Mouse (Mus musculus) bone marrow, adult 2 months (tissue): ENCODE data around the gene Meiob. TPM values are rescaled to one million over a fixed set of nuclear protein-coding genes. Genes with fewer than 3 reads are reported as not detected.

Source experiments
- H3K27ac ChIP-seq: fragments of 200-500 bp; 2 replicates; pipeline ENCODE4 v1.5.1; 2012; ENCODE audit warnings: low read depth, mild to moderate bottlenecking, control low read depth, inconsistent platforms, low read length; ENCODE audit not compliant: control insufficient read depth, poor library complexity, insufficient read depth
- H3K4me1 ChIP-seq: fragments of 200-500 bp; 2 replicates; pipeline ENCODE4 v1.6.1; 2011; ENCODE audit warnings: low read length; ENCODE audit not compliant: control insufficient read depth, insufficient read depth
- H3K4me3 ChIP-seq: fragments of 200-500 bp; replicated peaks from 2 replicates; pipeline ENCODE3; 2011; ENCODE audit warnings: mild to moderate bottlenecking, low read depth, low read length, control low read depth; ENCODE audit not compliant: control insufficient read depth
- CTCF ChIP-seq: fragments of 200-500 bp; IDR thresholded peaks from 2 replicates; pipeline ENCODE4 v1.5.1; 2011; ENCODE audit warnings: low read length, control low read depth; ENCODE audit not compliant: control insufficient read depth, insufficient read depth
- POLR2A ChIP-seq: fragments of 200-500 bp; IDR thresholded peaks from 2 replicates; pipeline ENCODE4 v1.6.1; 2011; ENCODE audit warnings: low read depth, mild to moderate bottlenecking, control low read depth, low read length, borderline replicate concordance; ENCODE audit not compliant: control insufficient read depth
- WGBS: fragments of 180-500 bp; shearing (Covaris S2); methylation state at CpG from one replicate; pipeline ENCODE4 v1.1.7; 2018; 5-methylcytosine and 5-hydroxymethylcytosine counted together
- polyA plus RNA-seq: library from polyadenylated mRNA; stranded (reverse); fragments of >200 nt; gene quantifications from 2 replicates; pipeline ENCODE4 v1.2.4, GENCODE M21; 2011; ENCODE audit warnings: low replicate concordance; ENCODE audit not compliant: missing spikeins, insufficient read depth, insufficient read length

Meiob gene
- polyA plus RNA-seq, 1 experiment = not detected

DNA sequence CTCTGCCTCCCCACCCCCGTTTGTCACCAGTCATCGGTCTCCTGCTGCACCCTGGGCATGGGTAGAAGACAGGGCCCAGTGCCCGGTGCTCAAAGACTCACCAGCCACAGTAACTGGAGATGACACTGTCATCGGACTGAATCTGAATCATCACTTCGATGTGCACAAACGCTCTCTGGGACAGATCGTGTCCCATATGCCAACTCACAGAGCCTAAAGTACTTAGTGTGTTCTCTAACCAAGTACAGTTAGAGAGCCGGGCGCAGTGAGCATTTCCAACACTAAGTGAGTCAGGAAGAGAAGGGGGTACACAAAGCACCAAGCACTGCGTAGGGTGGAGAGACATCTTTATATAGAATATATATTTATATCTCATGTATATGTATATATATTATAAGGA, 63.8 kb downstream of the Meiob start:
- Histone ChIP-seq H3K27ac (no peak overlapping the region), H3K4me3 (no peak overlapping the region), H3K4me1 (no peaks in the 10 kb centered on the region)
- TF ChIP-seq POLR2A (no peak), CTCF (no peak)
- WGBS = 95% methylated on average over 10 of the region's 10 CpGs

DNA sequence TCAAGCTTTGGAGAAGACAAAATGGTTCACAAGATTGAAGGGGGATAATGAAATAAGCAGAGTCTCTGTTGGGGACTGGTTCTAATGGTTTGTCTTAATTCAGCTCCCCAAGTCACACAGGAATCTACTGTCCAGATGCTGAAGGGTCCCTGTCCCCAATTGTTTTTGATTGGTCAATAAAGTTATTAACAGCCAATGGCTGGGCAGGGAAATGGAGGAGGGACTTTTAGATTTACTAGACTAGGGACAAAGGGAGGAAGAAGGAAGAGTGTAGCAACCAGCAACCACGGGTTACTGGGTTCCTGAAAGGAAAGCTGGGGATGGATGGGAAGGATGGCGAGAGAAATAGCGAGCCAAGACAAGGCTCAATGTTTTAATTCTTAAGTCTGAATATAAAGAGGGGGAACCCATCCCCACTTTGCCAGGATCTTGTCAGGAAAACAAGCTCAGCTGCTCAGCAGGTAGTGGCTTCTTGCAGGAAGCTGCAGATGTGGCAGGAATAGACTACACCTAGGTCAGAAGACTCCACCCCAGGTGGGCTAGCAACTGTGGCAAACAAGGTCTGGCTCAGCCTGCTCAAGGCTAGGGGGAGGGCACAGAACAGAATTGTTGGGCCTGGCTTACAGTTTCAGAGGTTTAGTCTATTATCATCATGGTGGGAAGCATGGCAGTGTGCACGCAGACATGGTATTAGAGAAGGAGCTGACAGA, 69.8 kb downstream of the Meiob start:
- Histone ChIP-seq H3K4me3 (no peak overlapping the region), H3K27ac (no peak overlapping the region), H3K4me1 (no peaks in the 10 kb centered on the region)
- TF ChIP-seq POLR2A = no peak
- TF ChIP-seq CTCF = no peak
- WGBS = 53% methylated on average over 4 of the region's 4 CpGs

DNA sequence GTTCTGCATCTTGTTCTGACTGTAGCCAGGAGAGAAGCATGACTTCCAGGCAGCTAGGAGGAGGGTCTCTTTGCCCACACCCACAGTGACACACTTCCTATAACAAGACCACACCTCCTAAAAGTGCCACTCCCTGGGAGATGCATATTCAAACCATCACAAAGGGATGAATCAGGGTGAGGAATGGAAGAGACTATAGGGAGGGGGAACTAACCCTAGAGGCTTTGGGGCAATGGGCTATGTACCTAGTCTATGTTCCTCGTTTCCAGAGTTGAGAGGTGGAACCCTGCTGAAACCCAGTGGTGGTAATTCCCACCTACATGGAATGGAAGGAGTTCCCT, 70.3 kb downstream of the Meiob start:
- WGBS = 33% methylated on average over 1 of the region's 1 CpGs
- Histone ChIP-seq H3K27ac (no peak overlapping the region), H3K4me1 (no peaks in the 10 kb centered on the region), H3K4me3 (no peak overlapping the region)
- no peak for TF ChIP-seq CTCF
- no peak for TF ChIP-seq POLR2A

DNA sequence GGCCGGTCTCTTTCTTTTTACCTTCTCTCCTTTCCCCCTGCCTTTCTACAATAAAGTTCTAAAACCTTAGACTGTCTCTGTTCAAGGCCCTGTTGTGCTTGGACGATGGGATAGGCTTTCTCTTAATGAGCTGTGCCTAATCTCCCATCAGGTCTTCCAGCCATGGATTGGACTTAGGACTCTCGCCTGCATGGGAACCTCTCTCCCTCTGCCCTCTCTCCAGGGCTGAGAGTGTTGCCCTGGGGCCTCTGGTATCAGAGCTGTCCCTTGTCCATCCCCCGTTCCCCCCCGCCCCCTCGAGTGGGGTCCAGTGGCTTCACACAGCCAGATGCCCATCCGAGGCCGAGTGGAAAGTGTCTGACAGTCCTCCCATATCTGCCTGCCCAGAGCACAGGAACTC, 70.9 kb downstream of the Meiob start:
- WGBS = 82% methylated on average over 8 of the region's 8 CpGs
- Histone ChIP-seq H3K27ac (no peak overlapping the region), H3K4me1 (no peaks in the 10 kb centered on the region; the same call in 1 of the 2 replicates), H3K4me3 (no peak overlapping the region)
- TF ChIP-seq CTCF (no peak), POLR2A (no peak)

DNA sequence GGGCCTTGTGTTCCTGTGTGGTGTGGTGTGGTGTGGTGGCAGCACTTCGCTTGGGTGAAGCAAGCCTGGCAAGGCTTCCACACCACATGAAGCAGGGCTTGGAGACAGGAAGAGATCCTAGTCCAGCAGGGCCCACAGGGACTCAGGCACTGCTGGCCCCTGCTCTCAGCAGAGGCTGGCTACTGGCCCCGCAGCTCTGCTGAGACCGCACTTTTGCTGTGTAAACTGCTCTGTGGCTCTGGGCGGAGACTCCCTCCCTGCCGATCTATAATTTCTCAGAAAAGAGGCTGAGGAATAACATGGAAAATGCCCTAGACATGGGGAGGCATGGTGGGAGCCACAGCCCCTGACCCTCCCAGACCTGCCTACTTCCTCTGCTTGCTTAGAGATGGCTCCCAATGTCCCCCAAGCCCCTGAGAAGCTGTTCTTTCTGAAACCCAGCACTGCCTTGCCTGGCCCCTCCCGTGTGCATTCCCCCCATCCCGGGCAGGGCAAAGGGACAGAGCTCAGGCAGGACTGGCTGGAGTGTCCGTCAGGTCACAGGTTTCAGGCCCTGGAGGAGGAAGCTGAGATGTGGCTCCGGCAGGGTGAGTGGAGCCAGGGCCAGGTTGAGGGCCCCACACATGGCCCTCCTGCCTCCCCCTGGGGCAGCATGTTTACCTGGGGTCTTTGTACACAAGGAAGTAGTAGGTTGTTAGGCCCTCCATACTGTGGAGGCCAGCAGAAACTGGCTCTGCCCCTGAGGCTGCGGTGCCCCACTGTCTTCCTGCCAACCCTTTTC, 73.4 kb downstream of the Meiob start:
- WGBS = 73% methylated on average over 10 of the region's 10 CpGs
- H3K4me3 ChIP-seq = no peak overlapping the region

DNA sequence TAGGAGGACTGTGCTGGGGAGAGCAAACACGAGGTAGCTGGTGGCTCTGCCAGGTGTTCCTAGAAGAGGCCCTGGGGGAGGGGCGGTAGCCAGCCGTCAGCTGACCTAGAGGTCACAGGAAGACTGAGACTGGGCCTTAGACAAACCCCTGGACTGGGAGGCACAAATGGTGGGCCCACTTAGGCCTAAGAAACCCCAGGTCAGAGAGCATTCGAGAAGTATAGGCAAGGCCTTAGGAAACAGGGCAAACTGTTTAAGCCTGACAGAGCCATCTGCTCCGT, 74.0 kb downstream of the Meiob start:
- H3K4me3 ChIP-seq = no peak overlapping the region
- no peak for TF ChIP-seq CTCF
- no peak for TF ChIP-seq POLR2A
- H3K4me1 ChIP-seq = no peaks in the 10 kb centered on the region; the same call in 1 of the 2 replicates
- 61% methylated on average over 5 of the region's 5 CpGs for WGBS
- no peak overlapping the region for H3K27ac ChIP-seq

More for the DNA sequence above, 73.4 kb downstream of the Meiob start:
- no peak for TF ChIP-seq CTCF
- TF ChIP-seq POLR2A = no peak
- no peak overlapping the region for H3K27ac ChIP-seq
- H3K4me1 ChIP-seq = no peaks in the 10 kb centered on the region; the same call in 1 of the 2 replicates

DNA sequence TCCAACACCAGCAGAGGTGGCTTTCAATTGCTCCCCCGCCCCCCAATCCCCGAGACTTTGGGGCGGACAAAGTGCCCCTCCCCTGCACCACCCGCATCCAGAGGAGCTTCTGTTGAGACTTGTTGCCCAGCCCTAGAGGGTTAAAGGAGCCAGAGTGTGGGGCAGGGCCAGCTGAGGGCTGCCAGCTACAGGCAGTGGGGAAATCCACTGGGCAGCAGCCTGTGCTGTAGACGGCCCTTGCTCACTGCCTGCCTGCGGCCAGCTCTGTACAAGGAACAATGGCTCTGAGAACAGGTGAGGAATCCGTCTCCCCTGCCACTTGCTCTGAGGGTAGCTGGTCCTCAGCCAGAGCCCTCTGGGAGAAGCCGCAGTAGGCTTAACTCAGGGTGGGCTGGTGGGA, 74.4 kb downstream of the Meiob start:
- TF ChIP-seq POLR2A (no peak), CTCF (no peak)

DNA sequence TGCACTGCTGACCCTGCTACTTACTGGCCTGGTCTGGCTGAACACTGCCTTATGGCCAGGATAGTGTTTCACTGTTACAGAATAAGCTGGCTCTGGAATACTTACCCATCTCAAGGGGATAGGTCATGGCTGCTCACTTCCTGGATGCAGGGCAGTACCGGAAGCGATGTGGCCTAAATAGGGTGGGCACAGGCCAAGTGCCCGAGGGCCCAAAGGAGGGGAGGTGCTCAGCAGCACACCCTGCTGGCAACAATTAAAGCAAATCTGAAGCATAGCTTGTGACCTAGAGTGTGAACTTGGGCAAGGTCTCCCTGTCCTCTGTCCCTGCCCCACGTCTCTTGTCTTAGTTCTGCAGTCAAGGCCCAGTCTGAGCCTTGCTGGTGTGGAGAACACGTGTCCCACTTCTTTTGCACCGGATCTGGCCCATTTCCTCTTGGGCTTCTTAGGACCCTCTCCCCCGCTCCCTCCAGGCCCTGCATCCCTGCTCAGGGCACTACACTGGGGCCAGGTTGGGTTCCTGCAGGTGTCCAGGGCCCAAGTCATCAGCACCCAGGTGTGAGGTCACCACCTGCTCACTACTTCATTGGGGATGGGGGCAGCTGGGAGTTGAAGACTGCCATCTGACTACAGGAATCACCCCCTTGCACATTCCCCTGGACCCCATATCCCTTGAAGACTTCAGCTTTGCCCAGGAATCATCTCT, 77.8 kb downstream of the Meiob start:
- H3K4me1 ChIP-seq = peaks cover 3% of the 10 kb centered on the region
- no peak overlapping the region for H3K27ac ChIP-seq
- H3K4me3 ChIP-seq = no peak overlapping the region
- peak; percentile 69 for TF ChIP-seq CTCF
- TF ChIP-seq POLR2A = no peak
- 39% methylated on average over 7 of the region's 7 CpGs for WGBS

More for the DNA sequence above, 74.4 kb downstream of the Meiob start:
- H3K4me3 ChIP-seq = no peak overlapping the region
- no peaks in the 10 kb centered on the region; the same call in 1 of the 2 replicates for H3K4me1 ChIP-seq
- 83% methylated on average over 8 of the region's 8 CpGs for WGBS
- no peak overlapping the region for H3K27ac ChIP-seq
